Mouse (Mus musculus) embryonic fibroblast, embryonic 13.5 days (primary cell): Measurements from ENCODE around the gene Kcna2.

Experiments used
- CTCF ChIP-seq: IDR thresholded peaks from 2 replicates; pipeline ENCODE4 v1.5.1; 2011; ENCODE audit warnings: mild to moderate bottlenecking, control low read depth, low read length, moderate library complexity, borderline replicate concordance; ENCODE audit not compliant: insufficient read depth
- POLR2A ChIP-seq: IDR thresholded peaks from 2 replicates; pipeline ENCODE4 v1.6.1; 2011; ENCODE audit warnings: low read depth, mild to moderate bottlenecking, control low read depth, low read length, moderate library complexity

DNA sequence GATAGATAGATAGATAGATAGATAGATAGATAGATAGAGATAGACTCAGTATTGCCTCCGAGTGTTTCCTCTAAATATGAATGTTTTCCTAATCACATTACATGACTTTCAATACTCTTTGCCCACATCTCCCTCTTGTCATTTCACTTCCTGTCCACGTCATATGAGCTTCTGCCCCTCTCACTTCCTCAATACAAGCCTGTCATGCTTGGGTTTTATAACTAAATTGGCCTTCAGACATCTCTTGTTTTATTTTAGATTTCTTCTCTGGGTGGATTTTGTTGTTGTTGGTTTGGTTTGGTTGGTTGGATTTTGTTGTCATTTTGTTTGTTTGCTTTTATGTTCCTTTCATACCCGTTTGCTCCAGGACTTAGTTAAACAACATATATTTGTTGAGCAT lies 16.4 kb upstream of the Kcna2 start:
- no peak for TF ChIP-seq CTCF
- TF ChIP-seq POLR2A = no peak
